Mouse (Mus musculus): ENCODE measurements around the gene Orm2. TPM values are rescaled to one million over a fixed set of nuclear protein-coding genes. Genes with fewer than 3 reads are reported as not detected.

The Orm2 gene
- polyA plus RNA-seq, 1 experiment = not detected

DNA sequence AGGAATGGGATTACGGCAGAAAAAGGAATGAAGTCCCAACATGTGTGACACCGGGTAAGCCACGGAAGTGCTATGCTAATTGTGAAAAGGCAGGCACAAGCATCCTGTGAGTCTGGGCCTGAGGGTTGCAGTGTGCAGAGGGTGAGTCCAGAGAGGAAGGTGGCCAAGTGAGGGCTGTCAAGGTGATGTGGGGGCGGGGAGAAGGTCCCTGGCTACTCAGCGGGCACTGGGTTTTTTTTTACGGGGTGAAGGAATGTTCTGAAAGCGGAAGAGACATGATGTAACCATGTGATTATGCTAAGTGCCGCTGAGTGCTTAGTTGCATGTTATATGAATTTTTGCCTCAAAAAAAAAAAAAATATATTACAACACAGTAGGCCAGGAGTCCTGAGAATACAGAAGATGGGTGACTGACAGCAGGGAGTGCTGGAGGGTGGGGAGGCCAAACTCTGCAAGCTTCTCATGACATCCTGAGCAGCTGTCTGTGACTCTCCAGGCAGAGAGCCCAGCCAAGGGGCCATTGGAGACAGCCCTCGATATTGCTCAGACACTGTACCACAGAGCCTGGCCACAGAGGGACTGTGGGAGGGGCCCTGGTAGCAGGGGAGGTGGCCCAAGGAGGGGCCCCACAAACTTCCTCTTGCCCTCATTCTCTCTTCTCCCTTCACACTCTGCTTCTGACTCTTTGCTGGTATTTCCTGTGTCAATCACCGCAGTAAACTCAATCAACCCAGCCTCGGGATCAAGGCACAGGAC, 36.8 kb downstream of the Orm2 start:
- TF ChIP-seq GATA1 (IDR thresholded peaks at IDR 0.05; ENCODE audit: low read length) = no peak

DNA sequence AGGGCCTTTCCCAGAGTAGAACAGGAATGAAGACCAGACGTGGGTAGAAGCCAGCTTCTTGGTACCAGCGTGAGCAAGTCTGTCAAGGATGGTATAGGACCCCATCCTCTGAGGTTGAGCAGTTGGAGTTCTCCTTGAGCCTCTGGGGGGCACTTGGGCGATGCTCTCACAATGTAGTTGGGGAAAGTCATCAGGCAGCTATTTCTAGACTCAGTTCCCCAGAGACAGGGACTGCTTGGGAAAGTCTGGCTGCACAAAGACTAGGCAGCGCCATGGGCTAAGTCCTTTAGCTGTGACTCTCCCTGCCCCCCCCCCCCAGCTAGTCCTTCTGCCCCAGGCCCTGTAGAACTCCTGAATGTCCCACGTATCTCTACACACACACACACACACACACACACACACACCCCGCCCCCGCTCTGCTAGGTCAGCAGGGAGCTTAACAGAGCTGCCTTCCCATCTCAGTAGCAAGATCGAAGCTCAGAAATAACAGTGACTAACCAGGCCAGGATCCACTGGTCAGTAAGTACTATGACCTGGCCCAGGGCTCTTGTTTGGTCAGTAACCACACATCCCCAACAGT, 37.5 kb downstream of the Orm2 start:
- TF ChIP-seq GATA1 (IDR thresholded peaks at IDR 0.05; ENCODE audit: low read length) = no peak

DNA sequence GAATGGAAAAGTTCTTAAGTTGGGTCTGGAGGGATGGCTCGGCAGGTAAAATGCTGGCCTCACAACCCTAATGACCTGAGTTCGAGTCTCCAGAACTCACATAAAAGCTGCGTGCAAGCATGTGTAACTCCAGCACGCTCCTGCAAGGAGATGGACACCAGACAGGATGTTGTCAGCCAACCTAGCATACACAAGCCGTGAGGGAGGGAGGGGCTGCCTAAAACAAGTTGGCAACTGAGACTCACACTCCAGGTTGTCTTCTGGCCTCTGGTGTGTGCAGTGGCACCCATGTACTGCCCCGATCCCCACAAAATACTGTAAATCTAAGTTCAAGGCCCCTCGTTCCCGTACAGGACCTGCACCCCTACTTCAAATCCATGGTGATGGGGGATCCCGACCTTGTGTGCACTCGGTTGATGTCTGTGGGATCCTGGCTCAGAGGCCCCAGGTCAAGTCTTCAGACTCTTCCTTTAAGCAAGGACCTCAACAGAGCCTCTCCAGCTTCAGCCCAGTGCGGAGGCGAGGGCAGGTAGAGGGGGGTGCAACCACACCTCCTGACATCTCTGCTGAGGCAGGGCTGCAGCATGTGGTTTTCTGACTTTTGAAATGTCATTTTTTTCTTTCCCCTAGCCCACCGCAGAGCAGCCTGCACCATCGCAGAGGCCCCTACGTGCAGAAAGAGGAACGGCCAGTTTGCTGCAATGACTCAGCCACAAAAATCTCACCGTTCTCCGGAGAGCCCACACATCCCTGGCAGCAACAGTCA, 38.5 kb downstream of the Orm2 start:
- TF ChIP-seq GATA1 (IDR thresholded peaks at IDR 0.05; ENCODE audit: low read length) = no peak

DNA sequence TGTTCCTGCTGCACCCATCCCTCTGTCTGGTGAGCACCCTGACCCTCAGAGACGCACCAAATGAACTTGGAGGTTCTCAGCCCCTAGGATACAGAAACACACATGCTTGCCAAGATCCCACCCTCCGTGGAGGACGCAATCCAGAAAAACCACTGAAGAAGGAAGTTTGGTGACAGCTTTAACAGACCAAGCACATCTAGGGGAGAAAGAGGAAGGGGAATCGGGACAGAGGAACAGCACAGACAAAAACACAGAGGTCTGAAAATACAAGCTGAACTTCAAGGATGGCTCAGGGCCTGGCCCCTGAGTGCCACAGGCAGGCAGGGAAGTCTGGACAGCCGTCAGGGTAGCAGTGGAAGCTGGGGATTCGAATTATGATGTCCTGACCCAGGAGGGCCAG, 39.4 kb downstream of the Orm2 start:
- no peak for TF ChIP-seq GATA1 (IDR thresholded peaks at IDR 0.05; ENCODE audit: low read length)

DNA sequence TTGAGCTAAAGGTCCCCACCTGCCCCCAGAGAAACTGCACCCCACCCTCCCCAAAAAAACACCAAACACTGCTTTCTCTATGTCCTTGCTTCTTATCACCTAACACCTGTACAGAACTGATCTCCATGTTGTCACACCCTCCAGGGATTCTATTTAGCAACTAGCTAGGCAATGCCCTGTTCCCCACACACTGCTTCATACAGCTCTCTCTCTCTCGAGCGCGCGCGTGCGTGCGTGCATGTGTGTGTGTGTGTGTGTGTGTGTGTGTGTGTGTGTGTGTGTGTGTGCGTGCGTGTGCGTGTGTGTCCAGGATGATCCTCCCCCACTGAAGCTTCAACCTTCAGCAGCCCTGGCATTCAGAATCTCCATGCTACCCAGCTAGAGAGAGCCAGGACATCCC, 39.8 kb downstream of the Orm2 start:
- TF ChIP-seq GATA1 (IDR thresholded peaks at IDR 0.05; ENCODE audit: low read length) = no peak

DNA sequence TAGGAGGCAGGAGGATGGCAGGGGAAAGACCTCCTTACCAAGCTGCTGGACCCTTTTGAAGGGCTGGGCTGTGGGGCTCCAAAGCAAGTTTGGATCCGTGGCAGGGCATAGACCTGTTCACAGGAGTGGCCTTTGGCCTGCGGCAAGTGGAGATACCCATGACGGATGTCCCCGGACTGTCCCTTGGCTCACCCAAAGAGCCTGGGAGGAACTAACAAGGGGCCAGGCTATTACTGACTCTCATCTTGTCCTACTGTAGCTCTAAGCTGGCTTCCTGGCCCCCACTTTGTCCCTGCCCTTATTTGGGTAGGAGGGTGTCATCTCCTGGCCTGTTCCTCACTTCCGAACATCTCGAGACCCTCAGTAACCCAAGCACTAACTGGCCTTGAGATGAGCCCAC, 40.3 kb downstream of the Orm2 start:
- TF ChIP-seq GATA1 (IDR thresholded peaks at IDR 0.05; ENCODE audit: low read length) = no peak

DNA sequence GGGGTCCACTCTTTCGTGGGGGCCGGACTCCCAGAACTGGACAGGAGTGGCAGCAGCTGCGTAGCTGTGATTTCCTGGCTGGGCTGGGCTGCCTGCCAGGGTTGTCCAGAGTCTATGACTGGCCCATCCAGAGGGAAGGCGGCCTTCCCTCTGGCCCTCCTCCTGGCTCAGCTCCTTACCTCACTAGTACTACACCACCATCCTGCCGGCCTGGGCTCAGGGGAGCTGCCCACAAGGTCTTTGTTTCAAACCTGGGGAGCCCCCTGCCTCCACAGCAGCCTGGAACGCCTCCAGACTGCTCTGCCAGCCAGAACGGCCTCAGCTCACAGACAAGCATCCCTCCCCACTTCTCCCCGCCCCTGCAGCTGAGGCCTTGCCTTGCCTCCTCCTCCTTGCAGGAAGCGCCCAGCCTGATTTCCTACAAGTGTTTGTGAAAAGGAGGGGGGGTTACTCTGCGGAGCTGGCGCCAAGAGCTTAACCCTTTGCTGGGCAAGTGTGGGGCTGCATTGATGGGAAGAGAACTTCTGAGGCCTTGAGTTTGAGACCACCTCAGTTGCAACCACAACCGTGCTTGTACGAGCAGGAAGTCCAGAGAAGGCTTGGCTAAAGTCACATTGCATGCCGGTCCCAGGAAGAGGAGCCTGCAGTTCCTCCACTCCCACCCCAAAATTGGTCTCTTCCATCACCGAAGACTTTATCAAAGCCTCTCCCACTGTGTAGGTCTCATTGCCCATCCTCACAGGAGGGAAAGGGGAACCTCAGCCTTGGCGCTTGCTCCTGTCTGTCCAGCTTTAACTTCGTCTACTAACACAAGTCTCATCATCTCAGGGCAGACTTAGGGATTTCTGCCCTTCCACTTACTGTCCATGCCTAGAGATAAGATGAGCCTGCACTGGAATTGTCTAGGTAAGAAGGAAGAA, 41.1 kb downstream of the Orm2 start, which contains the start of gene Akna:
Gene Akna, minus strand, starts transcription at position 315 of the 920 bp plus-strand sequence.
- no peak for TF ChIP-seq GATA1 (IDR thresholded peaks at IDR 0.05; ENCODE audit: low read length)

DNA sequence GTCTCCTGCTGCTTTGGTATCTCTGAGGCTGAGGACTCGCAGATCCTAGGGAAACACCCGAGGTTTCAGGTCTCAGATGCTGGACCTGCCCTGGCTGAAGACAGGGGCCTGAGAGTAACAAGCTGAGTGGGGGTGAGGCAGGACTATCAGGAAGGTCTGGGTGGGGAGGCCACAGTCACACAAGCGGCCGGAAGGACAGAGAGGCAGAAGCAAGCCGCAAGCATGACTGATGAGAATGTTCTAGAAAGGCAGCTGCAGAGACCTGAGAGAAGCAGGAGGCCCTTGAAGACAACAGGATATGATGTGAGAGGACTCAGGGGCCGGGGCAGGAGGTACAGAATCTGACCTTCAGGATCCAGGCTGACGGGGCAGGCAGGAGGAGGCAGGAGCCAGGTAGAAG, 42.0 kb downstream of the Orm2 start:
- no peak for TF ChIP-seq GATA1 (IDR thresholded peaks at IDR 0.05; ENCODE audit: low read length)

DNA sequence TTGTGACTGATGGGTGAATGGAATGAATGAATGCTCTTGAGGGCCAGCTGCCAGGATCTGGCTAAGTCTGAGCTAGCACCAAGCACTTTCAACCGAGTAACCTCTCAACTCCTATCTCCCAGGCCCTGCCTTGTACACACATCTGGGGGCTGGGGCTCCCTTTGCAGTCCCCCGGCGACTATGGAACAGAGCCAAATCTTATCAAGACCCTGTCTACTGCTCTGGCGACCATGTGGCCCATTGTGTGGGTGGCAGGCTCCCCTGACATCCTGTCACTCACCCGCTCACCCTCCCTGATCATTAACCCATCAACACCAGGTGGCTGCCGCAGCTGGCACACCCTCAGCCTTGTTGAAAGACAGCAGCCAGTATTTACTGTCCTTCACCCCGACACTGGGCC, 42.8 kb downstream of the Orm2 start:
- no peak for TF ChIP-seq GATA1 (IDR thresholded peaks at IDR 0.05; ENCODE audit: low read length)

DNA sequence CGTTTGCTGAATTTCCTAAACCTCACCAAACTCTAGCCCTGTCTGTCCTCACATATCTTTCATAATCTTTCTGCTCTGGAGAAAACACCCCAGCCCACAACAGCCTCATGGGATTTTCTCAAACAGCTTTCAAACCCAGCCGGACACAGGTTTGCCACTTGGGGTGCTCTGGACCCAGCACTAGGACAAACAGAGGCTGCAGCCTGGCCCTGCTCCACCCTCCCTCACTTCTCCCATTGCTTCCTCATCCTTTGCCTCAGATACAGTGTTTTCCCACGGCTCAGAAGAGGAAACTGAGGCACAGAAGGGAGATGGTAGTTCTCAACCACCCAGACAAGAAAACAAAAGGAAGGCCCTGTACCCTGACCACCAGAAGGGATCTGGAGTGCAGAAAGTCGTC, 43.4 kb downstream of the Orm2 start:
- TF ChIP-seq GATA1 (IDR thresholded peaks at IDR 0.05; ENCODE audit: low read length) = no peak

DNA sequence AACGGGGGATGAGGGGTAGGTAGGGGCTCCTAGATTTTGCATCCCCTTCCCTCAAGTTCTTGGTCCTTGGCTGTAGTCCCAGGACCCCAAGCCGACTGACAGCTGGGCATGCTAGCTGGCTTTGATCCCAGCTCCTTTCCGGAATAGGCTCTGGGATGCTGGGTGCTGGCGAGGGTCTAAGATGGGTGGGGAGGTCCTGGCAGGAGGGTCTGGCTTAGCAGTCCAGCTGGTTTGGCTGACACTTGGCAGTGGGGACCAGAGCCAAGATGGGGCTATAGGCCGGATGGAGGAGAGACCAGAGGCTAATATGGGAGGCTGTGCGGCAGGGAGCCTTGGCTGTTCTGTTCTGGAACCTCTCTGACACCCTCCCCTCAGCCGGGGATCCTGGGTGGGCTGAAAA, 46.0 kb downstream of the Orm2 start:
- no peak for TF ChIP-seq GATA1 (IDR thresholded peaks at IDR 0.05; ENCODE audit: low read length)

DNA sequence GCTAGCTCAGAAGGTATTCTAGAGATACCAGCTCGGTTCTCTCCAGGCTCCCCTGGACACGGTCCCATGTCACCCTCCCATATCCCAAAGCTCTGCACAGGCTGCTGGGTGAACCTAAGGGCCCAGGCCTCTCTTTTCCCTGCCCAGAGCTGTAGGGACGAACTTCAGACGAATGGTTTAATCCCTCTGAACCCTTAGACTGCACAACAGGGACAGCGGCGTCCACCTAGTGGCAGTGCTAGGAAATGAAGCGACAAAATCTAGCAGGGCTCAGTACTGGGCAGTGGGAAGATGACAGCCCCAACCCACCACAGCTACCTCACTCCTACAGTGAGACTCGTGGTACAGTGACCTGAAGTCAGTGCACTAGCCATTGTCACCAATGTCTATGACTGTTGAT, 46.4 kb downstream of the Orm2 start:
- no peak for TF ChIP-seq GATA1 (IDR thresholded peaks at IDR 0.05; ENCODE audit: low read length)

DNA sequence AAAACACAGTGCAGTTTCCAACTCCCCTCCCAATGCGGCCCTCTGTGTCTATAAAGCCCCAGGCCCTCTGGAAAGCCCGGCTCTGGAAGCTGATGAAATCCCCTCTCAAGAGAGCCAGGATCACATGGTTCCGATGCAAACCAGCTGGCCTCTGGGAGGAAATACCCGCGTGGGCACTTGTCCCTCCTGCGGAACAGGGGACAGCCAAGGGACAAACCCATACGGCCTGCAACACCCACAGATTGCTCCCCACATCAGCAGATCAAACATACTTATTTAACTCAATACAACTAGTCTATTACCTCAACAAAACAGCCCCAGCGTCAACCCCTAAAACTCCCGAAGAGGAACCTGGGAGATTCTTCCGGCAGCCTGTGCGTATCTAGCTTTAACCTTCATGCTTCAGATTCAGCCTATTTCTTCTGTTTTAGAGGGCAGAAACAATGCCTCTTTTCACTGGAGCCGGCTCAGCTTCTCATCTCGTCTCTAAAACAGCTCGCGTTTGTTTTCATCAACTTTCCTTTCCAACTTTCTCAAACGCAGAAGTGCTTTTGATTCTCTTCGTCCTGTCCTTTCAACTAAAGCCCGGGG, 47.2 kb downstream of the Orm2 start:
- no peak for TF ChIP-seq GATA1 (IDR thresholded peaks at IDR 0.05; ENCODE audit: low read length)

DNA sequence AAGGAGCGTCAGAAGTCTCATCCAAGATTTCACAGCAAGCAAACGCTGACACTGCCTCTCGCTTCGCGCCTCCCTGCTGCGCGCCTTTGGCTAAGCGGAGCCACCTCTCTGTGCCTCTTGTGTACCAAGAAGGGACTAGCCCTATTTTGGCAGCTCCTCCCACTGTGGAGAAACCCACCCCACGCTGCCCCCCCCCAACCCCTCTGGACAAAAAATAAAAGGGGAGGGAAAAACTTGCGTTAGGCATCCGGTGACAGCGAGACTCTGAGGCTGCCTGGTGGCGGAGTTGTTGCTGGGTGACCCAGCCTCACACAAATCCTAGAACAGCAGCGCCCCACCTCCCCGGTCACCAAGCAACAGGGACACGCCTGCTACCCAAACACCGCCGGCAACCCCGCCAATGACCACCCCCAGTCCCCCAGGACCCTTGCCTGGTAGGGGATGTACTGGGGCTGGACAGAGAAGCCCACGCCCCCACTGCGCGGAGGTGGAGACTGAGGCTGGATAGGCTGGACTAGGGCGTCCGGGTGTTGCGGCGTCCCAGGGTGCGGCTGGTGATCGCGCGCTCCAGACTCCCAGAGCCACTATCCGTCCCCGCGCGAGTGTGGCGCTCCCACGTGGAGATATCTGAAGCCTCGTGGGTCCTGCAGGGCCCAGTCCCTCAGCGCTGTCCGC, 47.8 kb downstream of the Orm2 start:
- no peak for TF ChIP-seq GATA1 (IDR thresholded peaks at IDR 0.05; ENCODE audit: low read length)

DNA sequence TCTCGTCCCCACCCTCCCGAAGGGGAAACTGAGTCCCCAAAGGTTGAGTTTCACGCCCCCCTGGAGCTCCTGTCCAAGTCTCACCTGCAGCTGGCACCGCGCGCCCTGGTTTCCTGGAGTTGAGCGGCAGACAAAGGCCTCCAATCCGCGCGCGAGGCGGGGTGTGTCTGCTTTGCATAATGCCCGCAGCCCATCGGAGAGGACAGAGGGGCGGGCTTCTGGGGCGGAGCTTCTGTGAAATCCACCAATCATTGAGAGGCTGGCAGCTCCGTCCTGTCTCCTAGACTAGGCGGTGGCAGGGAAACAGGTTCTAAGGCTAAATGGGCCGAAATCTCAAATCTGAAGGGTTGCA, 48.3 kb downstream of the Orm2 start:
- TF ChIP-seq GATA1 (IDR thresholded peaks at IDR 0.05; ENCODE audit: low read length) = no peak
